Mouse (Mus musculus): ENCODE data around the gene Abcb9.

- TF ChIP-seq POLR2A (IDR thresholded peaks at IDR 0.05; ENCODE audit: low read depth, low read length) (no peak), CTCF (IDR thresholded peaks at IDR 0.05; ENCODE audit: borderline replicate concordance, insufficient read depth, low read length) (no peak)
Observed at GRCm38 (mm10) chr5:124017941-124018340, 77.7 kb downstream of the Abcb9 start.
